8 mouse cellular contexts compared by ENCODE assay signal in the genomic region with DNA sequence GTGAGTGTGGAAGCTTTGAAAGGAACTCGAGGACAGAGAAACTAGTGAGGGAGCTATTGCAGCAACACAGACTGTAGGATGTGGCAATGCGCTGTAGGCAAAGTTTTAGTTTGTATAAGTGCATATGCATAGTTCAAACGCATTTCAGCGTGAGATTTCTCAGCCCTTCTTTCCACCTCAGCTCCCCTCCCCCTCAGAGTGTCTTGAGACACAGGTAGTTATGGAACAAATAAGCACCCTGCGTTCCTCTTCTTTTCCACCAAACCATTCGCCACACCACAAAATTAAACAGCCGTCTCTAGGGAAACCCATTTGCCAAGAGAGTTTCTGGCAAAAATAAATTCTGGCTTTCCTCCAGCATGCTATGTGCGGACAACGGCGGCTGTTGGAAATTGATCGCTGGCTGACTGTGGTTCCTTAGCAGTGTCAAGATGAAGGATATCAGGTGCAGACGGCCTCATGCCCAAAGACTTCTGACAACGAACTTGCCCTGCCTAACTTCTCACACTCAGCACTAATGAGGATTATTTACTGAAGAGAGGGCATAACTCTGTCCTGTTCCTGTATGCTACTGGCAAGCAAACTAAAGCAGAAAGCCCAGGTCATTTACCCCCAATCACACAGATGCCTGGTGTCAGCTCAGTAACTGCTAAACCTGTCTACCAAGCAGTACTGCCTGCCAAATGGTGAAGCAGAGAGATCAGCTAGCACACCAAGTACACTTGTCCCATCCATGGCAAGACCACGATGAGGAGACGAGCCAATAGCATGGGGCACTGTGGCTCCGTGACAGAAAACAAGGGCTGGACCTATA. TPM values are rescaled to one million over a fixed set of nuclear protein-coding genes. Genes with fewer than 3 reads are reported as not detected.
DNase-seq lines count a peak whose midpoint lies in the region; ATAC-seq lines count a peak whose summit lies in the region.

No protein-coding gene starts in this region.

- no peaks in the 10 kb centered on the region for H3K9me3 ChIP-seq in heart, embryonic 10.5 days
- no peaks in the 10 kb centered on the region for H3K9me3 ChIP-seq in megakaryocyte, embryonic 14.5 days

- H3K36me3 ChIP-seq in heart, embryonic 10.5 days = no peaks in the 10 kb centered on the region
- H3K36me3 ChIP-seq in megakaryocyte, embryonic 14.5 days (replicated peaks; ENCODE audit: low read length) = peaks cover 2% of the 10 kb centered on the region

- 68% methylated on average over 16 of the region's 16 CpGs for WGBS in heart, embryonic 10.5 days

- peaks cover 26% of the 10 kb centered on the region for H3K4me1 ChIP-seq in heart, embryonic 10.5 days
- peaks cover 78% of the 10 kb centered on the region for H3K4me1 ChIP-seq in megakaryocyte, embryonic 14.5 days

- H3K4me3 ChIP-seq in heart, embryonic 10.5 days = no peak overlapping the region
- H3K4me3 ChIP-seq in megakaryocyte, embryonic 14.5 days (replicated peaks) = peak overlapping the region; percentile 89

- ATAC-seq in frontal cortex, adult (ENCODE audit: low TSS enrichment) = peak; percentile 65

- DNase-seq in frontal cortex, postnatal 25 days (ENCODE audit: low spot score in 2 of 2) = no peak
- peak; percentile 69 for DNase-seq in CD4-positive, CD25-positive, alpha-beta regulatory T cell, adult 2 months (ENCODE audit: low read depth, low spot score)
- peak; percentile 80 for DNase-seq in cerebellum, adult 9-10 months
- DNase-seq in heart, embryonic 10.5 days (ENCODE audit: low spot score) = peak; percentile 67
- DNase-seq in layer of hippocampus, postnatal 14 days (ENCODE audit: low spot score in 2 of 2) = peak; percentile 34 to 71
- no peak for DNase-seq in urinary bladder, postnatal 14 days (ENCODE audit: low spot score)

- peak overlapping the region; percentile 69; the same call in 1 of the 2 replicates for H3K27ac ChIP-seq in heart, embryonic 10.5 days

- no peaks in the 10 kb centered on the region for H3K27me3 ChIP-seq in heart, embryonic 10.5 days (ENCODE audit: insufficient read depth, poor library complexity, severe bottlenecking)
- no peaks in the 10 kb centered on the region for H3K27me3 ChIP-seq in megakaryocyte, embryonic 14.5 days (replicated peaks)

RNA-seq across cellular contexts. Expression of a gene that starts 25.2 kb away (rescaled TPM):
- 18.6 and 20.0 TPM in 2 replicates for polyA plus RNA-seq in heart, embryonic 10.5 days (2016; fragmentation: Nextera tagmentation; extraction: Ambion mirVana)
- 10 to 100 TPM; 33.2 to 44.4 TPM for total RNA-seq in layer of hippocampus, postnatal 14 days (2021)
- polyA plus RNA-seq in megakaryocyte, embryonic 14.5 days (2012; ENCODE audit: insufficient read depth, low replicate concordance) = 0.94 TPM in 1 of 2 replicates, not detected in the other

Comparison
In these comparisons a context has a peak if more than half of its experiments do, and no peak if none do; other contexts are left out.
1. DNase-seq: peak in CD4-positive, CD25-positive, alpha-beta regulatory T cell, adult 2 months (single experiment), cerebellum, adult 9-10 months (single experiment), heart, embryonic 10.5 days (single experiment) and layer of hippocampus, postnatal 14 days (2 of 2); none in frontal cortex, postnatal 25 days (0 of 2) and urinary bladder, postnatal 14 days (single experiment).
2. RNA of a gene that starts 25.2 kb away (polyA plus RNA-seq): 18.6 to 20.0 TPM in heart, embryonic 10.5 days; 0.94 TPM in megakaryocyte, embryonic 14.5 days; every median in the first group is over 10 times any median in the second.